Mouse (Mus musculus) heart, postnatal 0 days (tissue): ENCODE data around the gene Aldh3b2.

Experiments
- CTCF ChIP-seq: IDR thresholded peaks from 2 replicates; pipeline ENCODE4 v1.5.1; 2016; ENCODE audit warnings: antibody characterized with exemption, control low read depth, low read depth
- EP300 ChIP-seq: IDR thresholded peaks from 2 replicates; pipeline ENCODE4 v1.6.1; 2016; ENCODE audit warnings: antibody characterized with exemption, low read depth

- TF ChIP-seq CTCF, result no peak
- TF ChIP-seq EP300, result peak; percentile 54; the same call in 1 of the 2 replicates
Measured at GRCm38 (mm10) chr19:3986334-3986733, 14.2 kb downstream of the Aldh3b2 start, which contains the start of gene Acy3.
